Mouse (Mus musculus) bone marrow, adult 2 months (tissue): ENCODE results near the gene Myrf. TPM values are rescaled to one million over a fixed set of nuclear protein-coding genes. Genes with fewer than 3 reads are reported as not detected.
A peak's percentile ranks its signal among the peaks of the same experiment; 100 is the strongest.

ENCODE experiments used
- H3K27ac ChIP-seq: fragments of 200-500 bp; 2 replicates; pipeline ENCODE4 v1.5.1; 2012; ENCODE audit warnings: low read depth, mild to moderate bottlenecking, control low read depth, inconsistent platforms, low read length; ENCODE audit not compliant: control insufficient read depth, poor library complexity, insufficient read depth
- H3K4me1 ChIP-seq: fragments of 200-500 bp; 2 replicates; pipeline ENCODE4 v1.6.1; 2011; ENCODE audit warnings: low read length; ENCODE audit not compliant: control insufficient read depth, insufficient read depth
- H3K4me3 ChIP-seq: fragments of 200-500 bp; replicated peaks from 2 replicates; pipeline ENCODE3; 2011; ENCODE audit warnings: mild to moderate bottlenecking, low read depth, low read length, control low read depth; ENCODE audit not compliant: control insufficient read depth
- CTCF ChIP-seq: fragments of 200-500 bp; IDR thresholded peaks from 2 replicates; pipeline ENCODE4 v1.5.1; 2011; ENCODE audit warnings: low read length, control low read depth; ENCODE audit not compliant: control insufficient read depth, insufficient read depth
- POLR2A ChIP-seq: fragments of 200-500 bp; IDR thresholded peaks from 2 replicates; pipeline ENCODE4 v1.6.1; 2011; ENCODE audit warnings: low read depth, mild to moderate bottlenecking, control low read depth, low read length, borderline replicate concordance; ENCODE audit not compliant: control insufficient read depth
- WGBS: fragments of 180-500 bp; shearing (Covaris S2); methylation state at CpG from one replicate; pipeline ENCODE4 v1.1.7; 2018; 5-methylcytosine and 5-hydroxymethylcytosine counted together
- polyA plus RNA-seq: library from polyadenylated mRNA; stranded (reverse); fragments of >200 nt; gene quantifications from 2 replicates; pipeline ENCODE4 v1.2.4, GENCODE M21; 2011; ENCODE audit warnings: low replicate concordance; ENCODE audit not compliant: missing spikeins, insufficient read depth, insufficient read length

Gene Myrf
- 0.35 TPM in 1 of 2 replicates, not detected in the other for polyA plus RNA-seq

GRCm38 (mm10) chr19:10240654-10241305 lies at the start of gene Myrf:
Gene Myrf, minus strand, starts transcription at chr19:10240748.
- Histone ChIP-seq H3K4me1 (no peaks in the 10 kb centered on the region; the same call in 1 of the 2 replicates), H3K27ac (no peak within 1 kb of the TSS), H3K4me3 (no peak within 1 kb of the TSS)
- 9% methylated on average over 43 of the region's 43 CpGs for WGBS
- TF ChIP-seq POLR2A, result no peak
- TF ChIP-seq CTCF, result peak; percentile 84

- no peak overlapping the region; the same call in 1 of the 2 replicates for H3K27ac ChIP-seq
- TF ChIP-seq POLR2A, result no peak
- TF ChIP-seq CTCF, result no peak
- no peak overlapping the region for H3K4me3 ChIP-seq
- H3K4me1 ChIP-seq, result no peaks in the 10 kb centered on the region
- 53% methylated on average over 4 of the region's 4 CpGs for WGBS
Measured at GRCm38 (mm10) chr19:10289609-10290150, 49.1 kb upstream of the Myrf start.

GRCm38 (mm10) chr19:10288125-10289040 lies 47.8 kb upstream of the Myrf start:
- WGBS, result 81% methylated on average over 8 of the region's 8 CpGs
- Histone ChIP-seq H3K27ac (no peak overlapping the region), H3K4me3 (no peak overlapping the region), H3K4me1 (no peaks in the 10 kb centered on the region)
- TF ChIP-seq POLR2A (no peak), CTCF (no peak)

DNA sequence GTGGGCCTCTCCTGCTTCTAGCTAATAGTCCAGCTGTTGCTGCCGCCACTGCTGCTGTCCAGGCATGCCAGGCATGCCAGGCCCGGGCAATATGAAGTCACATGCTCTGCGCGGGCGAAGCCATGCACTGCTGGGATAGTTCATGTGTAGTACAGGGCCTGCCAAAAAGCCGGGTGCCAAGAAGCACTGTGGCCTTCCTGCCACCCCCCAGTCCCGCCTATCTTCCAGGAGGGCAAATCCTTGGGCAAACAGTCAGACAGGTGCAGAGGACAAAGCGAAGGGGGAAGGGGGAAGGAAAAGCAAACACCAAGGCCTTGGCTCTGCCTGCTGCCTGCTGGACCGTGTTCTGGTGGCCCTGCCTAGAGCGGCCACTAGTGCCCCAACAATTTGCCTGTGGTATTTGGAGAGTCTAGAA lies 45.9 kb upstream of the Myrf start:
- TF ChIP-seq POLR2A (no peak), CTCF (no peak)
- Histone ChIP-seq H3K4me3 (no peak overlapping the region), H3K4me1 (no peaks in the 10 kb centered on the region), H3K27ac (no peak overlapping the region)
- WGBS, result 80% methylated on average over 10 of the region's 10 CpGs

DNA sequence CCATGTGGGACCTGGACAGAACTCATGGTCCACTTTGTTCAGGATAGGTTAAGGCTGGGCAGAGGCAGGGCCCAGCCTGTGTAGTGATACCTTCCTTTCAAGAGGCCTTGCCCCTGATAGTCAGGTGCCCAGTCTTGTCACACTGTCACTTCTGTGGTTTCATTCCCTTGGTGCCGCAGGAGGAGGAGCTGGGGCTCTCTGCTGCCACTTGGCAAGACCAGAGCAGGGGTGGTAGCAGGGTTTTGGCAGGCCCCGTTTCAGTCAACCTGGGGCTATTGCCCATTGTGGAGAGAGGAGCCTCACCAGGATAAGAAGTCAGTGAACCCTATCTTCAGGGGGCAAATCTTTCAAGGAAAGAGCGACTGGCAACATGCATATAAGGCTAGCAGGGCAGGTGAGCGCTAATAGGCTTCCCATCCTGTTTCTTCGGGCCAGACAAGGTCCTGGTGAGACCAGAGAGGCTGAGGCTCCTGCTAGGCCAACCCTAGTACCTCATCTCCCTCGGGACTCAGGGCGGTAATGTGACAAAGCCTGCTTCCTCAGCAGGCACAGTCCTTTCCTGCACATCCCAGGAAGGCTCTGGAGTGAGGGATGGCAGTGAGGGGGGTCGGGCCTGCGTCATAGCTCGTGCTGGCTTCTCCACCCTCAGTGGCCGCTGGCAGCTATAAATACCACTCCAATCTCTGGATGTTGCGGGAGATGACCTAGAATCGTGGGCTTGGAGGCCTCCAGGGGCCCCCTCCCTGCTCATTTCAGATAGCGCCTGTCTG lies 40.4 kb upstream of the Myrf start:
- Histone ChIP-seq H3K27ac (no peak overlapping the region), H3K4me1 (no peaks in the 10 kb centered on the region; the same call in 1 of the 2 replicates), H3K4me3 (no peak overlapping the region)
- 75% methylated on average over 14 of the region's 14 CpGs for WGBS
- TF ChIP-seq POLR2A, result no peak
- TF ChIP-seq CTCF, result no peak

DNA sequence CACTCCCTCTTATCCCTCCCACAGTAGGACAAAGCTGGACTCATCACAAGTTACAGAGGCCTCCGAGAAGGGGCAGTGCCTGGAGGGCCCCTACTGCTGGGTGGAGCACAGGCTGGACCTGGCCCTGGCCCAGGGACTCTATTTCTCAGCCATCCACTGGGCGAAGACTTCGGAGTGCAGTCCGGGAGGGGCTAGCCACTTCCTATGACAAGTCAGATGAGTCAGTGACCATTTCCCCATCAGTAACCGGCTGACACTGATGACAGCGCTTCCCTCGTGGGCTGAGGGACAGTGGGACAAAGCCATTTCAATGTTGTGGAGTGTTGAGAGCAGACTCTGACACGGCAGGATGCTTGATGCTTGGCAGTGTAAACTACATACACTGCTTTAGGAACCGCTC lies 39.1 kb upstream of the Myrf start:
- no peak overlapping the region; the same call in 1 of the 2 replicates for H3K27ac ChIP-seq
- H3K4me3 ChIP-seq, result no peak overlapping the region
- H3K4me1 ChIP-seq, result no peaks in the 10 kb centered on the region; the same call in 1 of the 2 replicates
- 27% methylated on average over 9 of the region's 9 CpGs for WGBS
- no peak for TF ChIP-seq CTCF
- no peak for TF ChIP-seq POLR2A

DNA sequence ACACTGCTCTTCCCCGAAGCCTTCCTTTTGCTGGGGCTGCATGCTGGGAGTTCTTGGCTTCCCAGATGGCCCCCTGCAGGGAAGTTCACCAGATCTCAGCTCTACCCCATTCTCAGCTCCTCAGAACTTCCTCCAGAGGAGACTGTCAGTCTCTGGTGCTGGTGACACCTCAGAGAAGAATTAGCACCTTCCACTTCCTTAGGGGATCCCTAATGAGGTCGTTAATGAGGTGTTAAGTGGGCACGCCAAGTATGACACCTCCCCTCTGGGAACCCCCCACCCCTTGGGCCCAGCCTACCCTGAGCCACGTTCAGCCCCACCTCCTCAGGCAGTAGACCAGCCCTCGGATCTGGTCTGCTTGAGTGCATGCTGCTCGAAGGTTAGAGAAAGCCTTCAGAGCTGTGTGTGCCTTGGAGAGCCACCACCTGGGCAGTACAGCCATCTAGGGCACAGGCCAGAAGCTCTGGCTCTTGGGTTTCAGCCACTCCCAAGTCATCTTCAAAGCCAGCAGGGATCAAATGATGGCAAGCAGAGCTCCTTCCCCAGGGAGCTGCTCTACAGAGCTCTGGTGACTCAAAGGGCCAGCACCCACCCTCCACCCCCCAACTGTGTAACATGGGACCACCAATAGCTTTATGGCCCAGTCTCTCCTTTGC lies 38.2 kb upstream of the Myrf start:
- 48% methylated on average over 6 of the region's 6 CpGs for WGBS

More for the DNA sequence above, 38.2 kb upstream of the Myrf start:
- Histone ChIP-seq H3K27ac (no peak overlapping the region), H3K4me1 (no peaks in the 10 kb centered on the region; the same call in 1 of the 2 replicates), H3K4me3 (no peak overlapping the region)
- TF ChIP-seq CTCF (no peak), POLR2A (no peak)
